Comparison of ENCODE assay signal across 10 mouse cellular contexts in the genomic region with DNA sequence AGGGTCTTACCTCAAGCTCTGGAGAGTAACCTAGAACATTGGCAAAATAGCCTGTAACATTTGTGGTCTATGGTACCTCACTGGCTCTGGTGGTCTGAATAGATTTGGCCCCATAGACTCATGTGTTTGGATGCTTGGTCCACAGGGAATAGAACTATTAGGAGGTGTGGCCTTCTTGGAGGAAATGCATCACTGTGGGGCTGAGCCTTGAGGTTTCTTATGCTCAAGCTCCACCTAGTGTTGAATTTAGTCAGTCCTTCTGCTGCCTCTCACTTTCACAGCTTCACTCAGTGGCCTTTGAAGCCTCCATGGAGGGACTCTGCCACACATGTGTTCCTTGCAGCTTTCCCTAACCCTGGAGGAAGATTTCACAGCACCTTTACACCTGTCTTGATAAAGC.
DNase-seq lines count a peak whose midpoint lies in the region; ATAC-seq lines count a peak whose summit lies in the region.
"Had no signal": no experiment of that assay in that cellular context is flagged by ENCODE, and none has a peak within 500 bp of the region (broad histone marks: within the 10 kb centered on the region; RNA-seq: fewer than 3 reads in every experiment).

No protein-coding gene starts in this region.

- no peaks in the 10 kb centered on the region for H3K36me3 ChIP-seq in embryonic facial prominence, embryonic 11.5 days (replicated peaks; ENCODE audit: control insufficient read depth, insufficient read depth, low read depth, low read length)
- H3K36me3 ChIP-seq in embryonic facial prominence, embryonic 10.5 days (replicated peaks) = no peaks in the 10 kb centered on the region
- H3K36me3 ChIP-seq in splenic B cell, adult 2 months (ENCODE audit: control insufficient read depth, insufficient read depth, low read length, poor library complexity, severe bottlenecking) = no peaks in the 10 kb centered on the region
- H3K36me3 ChIP-seq: embryonic facial prominence, embryonic 12.5 days; neural tube, embryonic 13.5 days had no signal

- no peak overlapping the region for H3K27ac ChIP-seq in embryonic facial prominence, embryonic 11.5 days (replicated peaks; ENCODE audit: low read depth, low read length)
- H3K27ac ChIP-seq in embryonic facial prominence, embryonic 10.5 days (replicated peaks) = no peak overlapping the region
- H3K27ac ChIP-seq: embryonic facial prominence, embryonic 12.5 days; neural tube, embryonic 13.5 days had no signal

- no peaks in the 10 kb centered on the region for H3K27me3 ChIP-seq in embryonic facial prominence, embryonic 11.5 days (ENCODE audit: control insufficient read depth, insufficient read depth, low read length)
- no peaks in the 10 kb centered on the region for H3K27me3 ChIP-seq in embryonic facial prominence, embryonic 10.5 days (replicated peaks; ENCODE audit: low read depth, poor library complexity, severe bottlenecking)
- no peaks in the 10 kb centered on the region for H3K27me3 ChIP-seq in splenic B cell, adult 2 months (ENCODE audit: control insufficient read depth, insufficient read depth, low read length, poor library complexity, severe bottlenecking)
- H3K27me3 ChIP-seq: embryonic facial prominence, embryonic 12.5 days; neural tube, embryonic 13.5 days had no signal

- peak; percentile 52; the same call in 1 of the 2 replicates for ATAC-seq in embryonic facial prominence, embryonic 11.5 days (replicated peaks; ENCODE audit: insufficient number of reproducible peaks, low FRiP score, low TSS enrichment, low read depth)

- no peak overlapping the region for H3K4me2 ChIP-seq in embryonic facial prominence, embryonic 11.5 days (ENCODE audit: low read depth, low read length)
- H3K4me2 ChIP-seq: embryonic facial prominence, embryonic 12.5 days; neural tube, embryonic 13.5 days had no signal

- H3K9me3 ChIP-seq in embryonic facial prominence, embryonic 11.5 days (replicated peaks; ENCODE audit: control insufficient read depth, low read length) = no peaks in the 10 kb centered on the region
- no peaks in the 10 kb centered on the region for H3K9me3 ChIP-seq in embryonic facial prominence, embryonic 10.5 days
- H3K9me3 ChIP-seq: embryonic facial prominence, embryonic 12.5 days; neural tube, embryonic 13.5 days had no signal

- DNase-seq in embryonic facial prominence, embryonic 11.5 days (ENCODE audit: low spot score) = peak; percentile 45
- DNase-seq in embryonic facial prominence, embryonic 10.5 days (ENCODE audit: low spot score) = no peak
- DNase-seq in thymus, postnatal 0 days (ENCODE audit: low spot score) = peak; percentile 26
- DNase-seq in thymus, postnatal 14 days = no peak
- peak; percentile 4 to 5 for DNase-seq in kidney, adult 8-10 months
- peak; percentile 44 for DNase-seq in splenic B cell, adult 2 months (ENCODE audit: low read depth, low spot score)
- DNase-seq in layer of hippocampus, postnatal 36 days = no peak
- DNase-seq in heart, postnatal 36 days = no peak

- no peak overlapping the region for H3K9ac ChIP-seq in embryonic facial prominence, embryonic 11.5 days (replicated peaks; ENCODE audit: low read length)
- H3K9ac ChIP-seq: embryonic facial prominence, embryonic 12.5 days; neural tube, embryonic 13.5 days had no signal

- H3K4me1 ChIP-seq in embryonic facial prominence, embryonic 11.5 days (ENCODE audit: control insufficient read depth, insufficient read depth, low read length) = no peaks in the 10 kb centered on the region
- no peaks in the 10 kb centered on the region for H3K4me1 ChIP-seq in embryonic facial prominence, embryonic 10.5 days
- H3K4me1 ChIP-seq: embryonic facial prominence, embryonic 12.5 days; neural tube, embryonic 13.5 days had no signal

- intact Hi-C loops in heart, postnatal 36 days (cut with DNase I) = no loop called here

- no peak overlapping the region for H3K4me3 ChIP-seq in embryonic facial prominence, embryonic 11.5 days (ENCODE audit: low read depth, low read length)
- no peak overlapping the region for H3K4me3 ChIP-seq in embryonic facial prominence, embryonic 10.5 days
- H3K4me3 ChIP-seq: embryonic facial prominence, embryonic 12.5 days; neural tube, embryonic 13.5 days had no signal

Comparison
In these comparisons a context has a peak if more than half of its experiments do, and no peak if none do; other contexts are left out.
1. DNase-seq: peak in embryonic facial prominence, embryonic 11.5 days (single experiment), thymus, postnatal 0 days (single experiment), kidney, adult 8-10 months (2 of 2) and splenic B cell, adult 2 months (single experiment); none in embryonic facial prominence, embryonic 10.5 days (single experiment), thymus, postnatal 14 days (single experiment), layer of hippocampus, postnatal 36 days (0 of 2) and heart, postnatal 36 days (0 of 2).